Mouse (Mus musculus): Measurements from ENCODE around the gene Hmgn3.

Hmgn3 gene

GRCm38 (mm10) chr9:83098652-83099307 lies 47.7 kb downstream of the Hmgn3 start:
- no peak for DNase-seq

DNA sequence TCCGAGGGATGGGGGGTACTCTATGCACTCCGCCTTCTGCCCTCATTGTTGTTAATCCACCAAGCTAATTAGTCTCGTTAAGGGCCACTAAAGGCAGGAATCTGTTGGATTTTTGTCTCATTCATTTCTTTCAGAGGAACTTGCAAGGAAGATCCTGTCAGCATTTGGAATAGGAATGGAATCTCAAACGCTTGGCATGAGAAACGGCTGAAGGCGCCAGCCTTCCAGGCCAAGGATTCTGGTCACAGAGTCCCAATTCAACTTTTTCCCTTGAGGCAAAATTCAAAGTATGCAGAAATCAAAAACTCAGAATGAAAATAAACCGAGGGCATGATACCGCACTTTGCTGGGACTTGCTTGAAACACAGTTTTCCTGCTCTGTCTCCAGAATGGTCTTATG lies 48.7 kb downstream of the Hmgn3 start:
- DNase-seq, result no peak

- no peak for DNase-seq
Observed at GRCm38 (mm10) chr9:83094649-83095336, 51.7 kb downstream of the Hmgn3 start.

GRCm38 (mm10) chr9:83083790-83084469 lies 62.6 kb downstream of the Hmgn3 start:
- peak in 1 of 2 experiments; percentile 6 for DNase-seq

GRCm38 (mm10) chr9:83083091-83083490 lies 63.4 kb downstream of the Hmgn3 start:
- no peak for DNase-seq

GRCm38 (mm10) chr9:83082296-83082695 lies 64.2 kb downstream of the Hmgn3 start:
- no peak for DNase-seq

GRCm38 (mm10) chr9:83079724-83080123 lies 66.8 kb downstream of the Hmgn3 start:
- no peak for DNase-seq

- no peak for DNase-seq
Observed at GRCm38 (mm10) chr9:83068246-83068645, 78.2 kb downstream of the Hmgn3 start.

DNA sequence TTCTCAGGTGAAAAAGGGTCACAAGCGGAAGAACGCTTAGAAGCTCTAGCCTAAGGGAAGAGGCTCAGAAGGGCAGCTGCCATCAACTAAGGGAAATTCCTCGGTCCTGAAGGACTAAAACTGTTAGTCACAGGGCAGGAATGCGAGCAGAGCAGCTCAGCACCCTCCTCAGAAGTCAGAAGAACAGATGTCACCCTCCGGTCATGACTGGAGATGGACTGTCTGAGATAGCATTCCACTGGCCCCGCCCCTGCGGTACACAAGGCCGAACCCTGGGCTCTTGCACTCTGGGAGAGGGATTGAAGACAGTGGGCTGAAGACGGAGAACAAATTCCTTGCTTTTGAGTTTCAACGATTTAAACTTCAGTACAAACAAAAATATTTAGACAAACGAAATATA lies 85.2 kb downstream of the Hmgn3 start:
- peak in 1 of 2 experiments; percentile 7 for DNase-seq
